Mouse (Mus musculus): ENCODE measurements around the gene Exoc6. TPM values are rescaled to one million over a fixed set of nuclear protein-coding genes. Genes with fewer than 3 reads are reported as not detected.

Exoc6 gene
- total and polyA plus RNA-seq, 2 experiments, result 6.4 to 21.8 TPM

- Histone ChIP-seq H3K9ac (ENCODE audit: low read depth, low read length) (no peak overlapping the region), H3K27me3 (ENCODE audit: control insufficient read depth, insufficient read depth, low read length) (no peaks in the 10 kb centered on the region), H3K4me3 (ENCODE audit: insufficient read depth, low read depth, low read length) (no peak overlapping the region), H3K36me3 (ENCODE audit: control insufficient read depth, insufficient read depth, low read length) (no peaks in the 10 kb centered on the region), H3K27ac (replicated peaks; ENCODE audit: insufficient read depth, low read depth, low read length) (no peak overlapping the region), H3K4me1 (ENCODE audit: control insufficient read depth, insufficient read depth, low read length) (peaks cover 14% of the 10 kb centered on the region; the same call in 1 of the 2 replicates), H3K79me2 (ENCODE audit: control insufficient read depth, insufficient read depth, low read length) (no peaks in the 10 kb centered on the region)
- TF ChIP-seq CTCF (IDR thresholded peaks at IDR 0.05; ENCODE audit: low read depth, low read length) (no peak), POLR2A (IDR thresholded peaks at IDR 0.05; ENCODE audit: extremely low read depth, insufficient read depth, low read length) (no peak)
- 51% methylated on average over 9 of the region's 9 CpGs for WGBS
- no peak for DNase-seq (ENCODE audit: extremely low read depth, low read depth, low spot score)
These were observed 149.5 kb downstream of the Exoc6 start for GRCm38 (mm10) chr19:37699711-37700110.

- H3K36me3 ChIP-seq (ENCODE audit: control insufficient read depth, insufficient read depth, low read length), result no peaks in the 10 kb centered on the region
- 10% methylated on average over 21 of the region's 21 CpGs for WGBS
- H3K79me2 ChIP-seq (ENCODE audit: control insufficient read depth, insufficient read depth, low read length), result no peaks in the 10 kb centered on the region
- peaks cover 7% of the 10 kb centered on the region; the same call in 1 of the 2 replicates for H3K4me1 ChIP-seq (ENCODE audit: control insufficient read depth, insufficient read depth, low read length)
- peak; percentile 99 for DNase-seq (ENCODE audit: extremely low read depth, low read depth, low spot score)
- H3K9ac ChIP-seq (ENCODE audit: low read depth, low read length), result no peak overlapping the region
- no peaks in the 10 kb centered on the region for H3K27me3 ChIP-seq (ENCODE audit: control insufficient read depth, insufficient read depth, low read length)
- no peak overlapping the region for H3K27ac ChIP-seq (replicated peaks; ENCODE audit: insufficient read depth, low read depth, low read length)
- H3K4me3 ChIP-seq (ENCODE audit: insufficient read depth, low read depth, low read length), result no peak overlapping the region
- TF ChIP-seq POLR2A (IDR thresholded peaks at IDR 0.05; ENCODE audit: extremely low read depth, insufficient read depth, low read length) (no peak), CTCF (IDR thresholded peaks at IDR 0.05; ENCODE audit: low read depth, low read length) (no peak)
These were observed 152.3 kb downstream of the Exoc6 start for GRCm38 (mm10) chr19:37702377-37703076.

GRCm38 (mm10) chr19:37703902-37704509 is 153.8 kb downstream of the Exoc6 start:
- H3K36me3 ChIP-seq (ENCODE audit: control insufficient read depth, insufficient read depth, low read length), result no peaks in the 10 kb centered on the region
- H3K4me1 ChIP-seq (ENCODE audit: control insufficient read depth, insufficient read depth, low read length), result peaks cover 7% of the 10 kb centered on the region; the same call in 1 of the 2 replicates
- H3K79me2 ChIP-seq (ENCODE audit: control insufficient read depth, insufficient read depth, low read length), result no peaks in the 10 kb centered on the region
- WGBS, result 2% methylated on average over 3 of the region's 3 CpGs
- TF ChIP-seq CTCF (IDR thresholded peaks at IDR 0.05; ENCODE audit: low read depth, low read length) (peak; percentile 83), POLR2A (IDR thresholded peaks at IDR 0.05; ENCODE audit: extremely low read depth, insufficient read depth, low read length) (no peak)
- H3K27me3 ChIP-seq (ENCODE audit: control insufficient read depth, insufficient read depth, low read length), result no peaks in the 10 kb centered on the region
- DNase-seq (ENCODE audit: extremely low read depth, low read depth, low spot score), result peak; percentile 46
- H3K27ac ChIP-seq (replicated peaks; ENCODE audit: insufficient read depth, low read depth, low read length), result no peak overlapping the region
- H3K9ac ChIP-seq (ENCODE audit: low read depth, low read length), result no peak overlapping the region
- no peak overlapping the region for H3K4me3 ChIP-seq (ENCODE audit: insufficient read depth, low read depth, low read length)

GRCm38 (mm10) chr19:37705722-37706121 is 155.5 kb downstream of the Exoc6 start:
- Histone ChIP-seq H3K27me3 (ENCODE audit: control insufficient read depth, insufficient read depth, low read length) (no peaks in the 10 kb centered on the region), H3K27ac (replicated peaks; ENCODE audit: insufficient read depth, low read depth, low read length) (no peak overlapping the region), H3K79me2 (ENCODE audit: control insufficient read depth, insufficient read depth, low read length) (no peaks in the 10 kb centered on the region), H3K36me3 (ENCODE audit: control insufficient read depth, insufficient read depth, low read length) (no peaks in the 10 kb centered on the region), H3K4me3 (ENCODE audit: insufficient read depth, low read depth, low read length) (no peak overlapping the region), H3K9ac (ENCODE audit: low read depth, low read length) (no peak overlapping the region), H3K4me1 (ENCODE audit: control insufficient read depth, insufficient read depth, low read length) (peaks cover 7% of the 10 kb centered on the region; the same call in 1 of the 2 replicates)
- WGBS, result 85% methylated on average over 5 of the region's 5 CpGs
- TF ChIP-seq CTCF (IDR thresholded peaks at IDR 0.05; ENCODE audit: low read depth, low read length), result no peak
- no peak for TF ChIP-seq POLR2A (IDR thresholded peaks at IDR 0.05; ENCODE audit: extremely low read depth, insufficient read depth, low read length)
- DNase-seq (ENCODE audit: extremely low read depth, low read depth, low spot score), result no peak

- no peak for TF ChIP-seq POLR2A (IDR thresholded peaks at IDR 0.05; ENCODE audit: extremely low read depth, insufficient read depth, low read length)
- no peak for TF ChIP-seq CTCF (IDR thresholded peaks at IDR 0.05; ENCODE audit: low read depth, low read length)
- H3K79me2 ChIP-seq (ENCODE audit: control insufficient read depth, insufficient read depth, low read length), result no peaks in the 10 kb centered on the region
- H3K4me3 ChIP-seq (ENCODE audit: insufficient read depth, low read depth, low read length), result no peak overlapping the region
- WGBS, result 67% methylated on average over 10 of the region's 10 CpGs
- DNase-seq (ENCODE audit: extremely low read depth, low read depth, low spot score), result no peak
- no peak overlapping the region for H3K27ac ChIP-seq (replicated peaks; ENCODE audit: insufficient read depth, low read depth, low read length)
- H3K36me3 ChIP-seq (ENCODE audit: control insufficient read depth, insufficient read depth, low read length), result no peaks in the 10 kb centered on the region
- no peaks in the 10 kb centered on the region for H3K4me1 ChIP-seq (ENCODE audit: control insufficient read depth, insufficient read depth, low read length)
- H3K9ac ChIP-seq (ENCODE audit: low read depth, low read length), result no peak overlapping the region
- H3K27me3 ChIP-seq (ENCODE audit: control insufficient read depth, insufficient read depth, low read length), result no peaks in the 10 kb centered on the region; the same call in 1 of the 2 replicates
These were observed 164.5 kb downstream of the Exoc6 start for GRCm38 (mm10) chr19:37714681-37715080.

GRCm38 (mm10) chr19:37715980-37716379 is 165.8 kb downstream of the Exoc6 start:
- Histone ChIP-seq H3K4me1 (ENCODE audit: control insufficient read depth, insufficient read depth, low read length) (no peaks in the 10 kb centered on the region), H3K27me3 (ENCODE audit: control insufficient read depth, insufficient read depth, low read length) (no peaks in the 10 kb centered on the region; the same call in 1 of the 2 replicates), H3K36me3 (ENCODE audit: control insufficient read depth, insufficient read depth, low read length) (no peaks in the 10 kb centered on the region), H3K27ac (replicated peaks; ENCODE audit: insufficient read depth, low read depth, low read length) (no peak overlapping the region), H3K79me2 (ENCODE audit: control insufficient read depth, insufficient read depth, low read length) (no peaks in the 10 kb centered on the region), H3K9ac (ENCODE audit: low read depth, low read length) (no peak overlapping the region), H3K4me3 (ENCODE audit: insufficient read depth, low read depth, low read length) (no peak overlapping the region)
- no peak for TF ChIP-seq POLR2A (IDR thresholded peaks at IDR 0.05; ENCODE audit: extremely low read depth, insufficient read depth, low read length)
- no peak for TF ChIP-seq CTCF (IDR thresholded peaks at IDR 0.05; ENCODE audit: low read depth, low read length)
- DNase-seq (ENCODE audit: extremely low read depth, low read depth, low spot score), result no peak
- WGBS, result 58% methylated on average over 1 of the region's 1 CpGs
